Mouse (Mus musculus): ENCODE data around the gene Vti1a.

The Vti1a gene

GRCm38 (mm10) chr19:55564104-55564938, 248.2 kb downstream of the Vti1a start:
- no peak for DNase-seq

- DNase-seq, result no peak
Measured at GRCm38 (mm10) chr19:55565111-55565510, 249.0 kb downstream of the Vti1a start.

- DNase-seq, result no peak
Measured at GRCm38 (mm10) chr19:55565523-55566369, 249.7 kb downstream of the Vti1a start.

- no peak for DNase-seq
Measured at GRCm38 (mm10) chr19:55569114-55569513, 253.0 kb downstream of the Vti1a start.

GRCm38 (mm10) chr19:55569894-55570293, 253.8 kb downstream of the Vti1a start:
- no peak for DNase-seq

GRCm38 (mm10) chr19:55570520-55571296, 254.6 kb downstream of the Vti1a start:
- DNase-seq, result no peak

- no peak for DNase-seq
Measured at GRCm38 (mm10) chr19:55571486-55571885, 255.4 kb downstream of the Vti1a start.

GRCm38 (mm10) chr19:55577306-55578042, 261.4 kb downstream of the Vti1a start:
- DNase-seq, result no peak

GRCm38 (mm10) chr19:55578094-55579085, 262.3 kb downstream of the Vti1a start:
- DNase-seq, result no peak

- no peak for DNase-seq
Measured at GRCm38 (mm10) chr19:55579310-55579709, 263.2 kb downstream of the Vti1a start.

- no peak for DNase-seq
Measured at GRCm38 (mm10) chr19:55580152-55580551, 264.1 kb downstream of the Vti1a start.

GRCm38 (mm10) chr19:55580667-55581066, 264.6 kb downstream of the Vti1a start:
- no peak for DNase-seq

GRCm38 (mm10) chr19:55582896-55583653, 267.0 kb downstream of the Vti1a start:
- no peak for DNase-seq

GRCm38 (mm10) chr19:55585270-55586224, 269.5 kb downstream of the Vti1a start:
- no peak for DNase-seq

GRCm38 (mm10) chr19:55587638-55588421, 271.7 kb downstream of the Vti1a start:
- no peak for DNase-seq

GRCm38 (mm10) chr19:55588948-55589896, 273.1 kb downstream of the Vti1a start:
- DNase-seq, result no peak

Data from spleen, adult 18-20 months (tissue).